Mouse (Mus musculus) ES-E14 (cell line): ENCODE measurements at regions not wholly inside any gene's neighbourhood (a gene's known extent, or its start where the extent isn't known, plus 50 kb on each side); places are given as distances from the start of the nearest gene placed in this dataset.

Experiments
- CHD2 ChIP-seq: IDR thresholded peaks from 2 replicates; pipeline ENCODE4 v1.6.1; 2014; ENCODE audit warnings: mild to moderate bottlenecking, low read depth, low read length, inconsistent platforms
- HCFC1 ChIP-seq: IDR thresholded peaks from 2 replicates; pipeline ENCODE4 v1.6.1; 2012; ENCODE audit warnings: low read length, inconsistent platforms, borderline replicate concordance; ENCODE audit not compliant: insufficient read depth
- MAFK ChIP-seq: IDR thresholded peaks from 2 replicates; pipeline ENCODE4 v1.6.1; 2014; ENCODE audit warnings: mild to moderate bottlenecking, low read depth, low read length, inconsistent platforms; ENCODE audit not compliant: insufficient read depth
- ZC3H11A ChIP-seq: IDR thresholded peaks from 2 replicates; pipeline ENCODE4 v1.6.1; 2012; ENCODE audit warnings: low read depth, mild to moderate bottlenecking, inconsistent platforms, low read length, borderline replicate concordance
- ZNF384 ChIP-seq: IDR thresholded peaks from 2 replicates; pipeline ENCODE4 v1.6.1; 2012; ENCODE audit warnings: low read depth, low read length, inconsistent platforms

DNA sequence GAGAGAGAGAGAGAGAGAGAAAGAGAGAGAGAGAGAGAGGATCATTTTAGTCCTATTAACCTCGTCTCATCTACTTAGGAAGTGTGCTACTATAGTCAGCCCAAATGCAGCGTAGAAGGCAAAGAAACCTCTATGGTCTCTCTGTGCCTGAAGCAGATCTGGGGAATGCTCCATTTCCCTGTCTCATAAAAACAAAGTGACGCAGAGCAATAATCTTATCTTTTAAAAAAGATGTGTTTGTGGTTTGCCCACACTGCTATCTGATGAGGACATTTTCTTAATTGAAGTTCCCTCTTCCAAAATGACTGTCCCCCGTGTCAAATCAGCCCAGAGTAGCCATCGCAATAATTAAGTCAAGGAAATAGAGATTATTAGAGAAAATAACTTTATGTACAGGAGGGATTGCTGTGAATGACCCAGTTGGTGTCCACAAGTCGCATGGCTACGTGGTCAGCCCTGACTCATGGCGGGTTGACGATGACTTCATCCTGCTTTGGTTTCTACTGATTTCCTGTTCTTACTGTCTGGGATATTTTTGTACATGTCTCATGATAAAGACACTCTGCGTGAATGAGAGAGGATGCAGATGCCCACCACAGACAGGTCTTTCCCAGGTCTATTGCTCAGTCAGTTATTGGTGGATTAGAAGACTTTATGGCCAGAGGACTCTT, 77.9 kb upstream of the Hnrnpk start:
- TF ChIP-seq HCFC1, result no peak
- no peak for TF ChIP-seq CHD2
- TF ChIP-seq MAFK, result no peak
- no peak for TF ChIP-seq ZC3H11A
- TF ChIP-seq ZNF384, result no peak
